8 mouse cellular contexts compared by ENCODE assay signal in the genomic region with DNA sequence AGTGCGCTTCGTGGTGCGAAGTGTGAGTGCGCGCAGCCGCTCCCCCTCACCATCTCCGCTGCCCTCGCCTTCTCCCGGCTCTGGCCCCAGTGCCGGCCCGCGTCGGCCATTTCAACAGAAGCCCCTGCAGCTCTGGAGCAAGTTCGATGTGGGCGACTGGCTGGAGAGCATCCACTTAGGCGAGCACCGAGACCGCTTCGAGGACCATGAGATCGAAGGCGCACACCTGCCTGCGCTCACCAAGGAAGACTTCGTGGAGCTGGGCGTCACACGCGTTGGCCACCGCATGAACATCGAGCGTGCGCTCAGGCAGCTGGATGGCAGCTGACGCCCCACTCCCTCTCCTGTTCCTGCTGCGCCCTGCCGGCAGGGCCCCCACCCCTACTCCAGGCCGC. TPM values are rescaled to one million over a fixed set of nuclear protein-coding genes. Genes with fewer than 3 reads are reported as not detected.
A peak's percentile ranks its signal among the peaks of the same experiment; 100 is the strongest.
DNase-seq lines count a peak whose midpoint lies in the region; ATAC-seq lines count a peak whose summit lies in the region.

No protein-coding gene starts in this region.

- peaks cover 46% of the 10 kb centered on the region for H3K27me3 ChIP-seq in heart, embryonic 14.5 days (ENCODE audit: control insufficient read depth, insufficient read depth, low read length)
- peaks cover 27% of the 10 kb centered on the region for H3K27me3 ChIP-seq in forebrain, embryonic 15.5 days
- peaks cover 46% of the 10 kb centered on the region for H3K27me3 ChIP-seq in midbrain, embryonic 13.5 days

- H3K9me3 ChIP-seq in heart, embryonic 14.5 days (ENCODE audit: control insufficient read depth, low read length) = no peaks in the 10 kb centered on the region
- no peaks in the 10 kb centered on the region for H3K9me3 ChIP-seq in forebrain, embryonic 15.5 days
- H3K9me3 ChIP-seq in midbrain, embryonic 13.5 days = no peaks in the 10 kb centered on the region

- no peak overlapping the region for H3K9ac ChIP-seq in heart, embryonic 14.5 days (ENCODE audit: low read length)
- no peak overlapping the region for H3K9ac ChIP-seq in forebrain, embryonic 15.5 days (replicated peaks)
- no peak overlapping the region for H3K9ac ChIP-seq in midbrain, embryonic 13.5 days (replicated peaks)

- no peak overlapping the region for H3K27ac ChIP-seq in heart, embryonic 14.5 days (replicated peaks in 1 of 2; ENCODE audit: control insufficient read depth in 1 of 2, insufficient read depth in 1 of 2, low read depth in 2 of 2, low read length in 2 of 2)
- H3K27ac ChIP-seq in forebrain, embryonic 15.5 days (replicated peaks) = no peak overlapping the region
- no peak overlapping the region for H3K27ac ChIP-seq in midbrain, embryonic 13.5 days

- peak overlapping the region; percentile 26 to 38 for H3K4me3 ChIP-seq in heart, embryonic 14.5 days (ENCODE audit: control insufficient read depth in 1 of 2, insufficient read depth in 1 of 2, low read depth in 1 of 2, low read length in 2 of 2)
- H3K4me3 ChIP-seq in forebrain, embryonic 15.5 days = peak overlapping the region; percentile 4; the same call in 1 of the 2 replicates
- H3K4me3 ChIP-seq in midbrain, embryonic 13.5 days (replicated peaks) = peak overlapping the region; percentile 18; the same call in 1 of the 2 replicates

- DNase-seq in heart, adult 8-10 months (ENCODE audit: low spot score) = no peak
- DNase-seq in R1 (ENCODE audit: low read depth, low spot score) = peak; percentile 38
- no peak for DNase-seq in ovary, postnatal 36 days (ENCODE audit: low spot score)
- no peak for DNase-seq in spleen, postnatal 36 days (ENCODE audit: low spot score in 2 of 2)
- DNase-seq in yolk sac, embryonic 10.5 days (ENCODE audit: low spot score) = no peak

- ATAC-seq in heart, embryonic 14.5 days (ENCODE audit: insufficient number of reproducible peaks, insufficient read depth, low FRiP score, low read depth) = no peak
- ATAC-seq in forebrain, embryonic 15.5 days (replicated peaks) = no peak
- no peak for ATAC-seq in midbrain, embryonic 13.5 days

- H3K4me1 ChIP-seq in heart, embryonic 14.5 days (ENCODE audit: control insufficient read depth in 2 of 2, insufficient read depth in 2 of 2, low read length in 2 of 2) = peaks cover 0 to 19% of the 10 kb centered on the region in 2 experiments; a peak in 3 of 4 replicates
- H3K4me1 ChIP-seq in forebrain, embryonic 15.5 days = peaks cover 18% of the 10 kb centered on the region
- H3K4me1 ChIP-seq in midbrain, embryonic 13.5 days (replicated peaks) = peaks cover 25% of the 10 kb centered on the region

- 19% methylated on average over 34 of the region's 34 CpGs for WGBS in heart, embryonic 14.5 days
- 6% methylated on average over 33 of the region's 34 CpGs for WGBS in forebrain, embryonic 15.5 days
- WGBS in midbrain, embryonic 13.5 days = 4% methylated on average over 34 of the region's 34 CpGs

- no peaks in the 10 kb centered on the region; the same call in 1 of the 2 replicates for H3K36me3 ChIP-seq in heart, embryonic 14.5 days (ENCODE audit: control insufficient read depth, insufficient read depth, low read length)
- H3K36me3 ChIP-seq in forebrain, embryonic 15.5 days = no peaks in the 10 kb centered on the region
- peaks cover 2% of the 10 kb centered on the region; the same call in 1 of the 2 replicates for H3K36me3 ChIP-seq in midbrain, embryonic 13.5 days

- H3K4me2 ChIP-seq in heart, embryonic 14.5 days (ENCODE audit: low read length) = peak overlapping the region; percentile 57
- H3K4me2 ChIP-seq in forebrain, embryonic 15.5 days (replicated peaks) = peak overlapping the region; percentile 24
- H3K4me2 ChIP-seq in midbrain, embryonic 13.5 days (replicated peaks) = peak overlapping the region; percentile 42

RNA-seq across cellular contexts. Expression of a gene that starts 10.1 kb away (rescaled TPM):
- 0.39 and 0.49 TPM in 2 replicates for polyA plus RNA-seq in heart, embryonic 14.5 days (2014; fragmentation: Nextera tagmentation; extraction: Ambion mirVana)
- under 1 TPM in 3 of 4 experiments, not detected in 1; 0.19 to 0.41 (median 0.28) TPM for total RNA-seq in heart, adult 8-10 months (2022)
- 1.6 and 1.7 TPM in 2 replicates for polyA plus RNA-seq in forebrain, embryonic 15.5 days (2015; fragmentation: Nextera tagmentation; extraction: Ambion mirVana)
- polyA plus RNA-seq in midbrain, embryonic 13.5 days (2015; fragmentation: Nextera tagmentation; extraction: Ambion mirVana) = 2.5 and 2.6 TPM in 2 replicates

RNA-seq across cellular contexts. Expression of a gene that starts 33.7 kb away (rescaled TPM):
- 17.2 and 20.3 TPM in 2 replicates for polyA plus RNA-seq in heart, embryonic 14.5 days (2014; fragmentation: Nextera tagmentation; extraction: Ambion mirVana)
- 1 to 10 TPM; 4.4 to 6.6 (median 5.4) TPM for total RNA-seq in heart, adult 8-10 months (2022)
- 55.7 and 55.9 TPM in 2 replicates for polyA plus RNA-seq in forebrain, embryonic 15.5 days (2015; fragmentation: Nextera tagmentation; extraction: Ambion mirVana)
- polyA plus RNA-seq in midbrain, embryonic 13.5 days (2015; fragmentation: Nextera tagmentation; extraction: Ambion mirVana) = 70.8 and 80.3 TPM in 2 replicates

RNA-seq across cellular contexts. Expression of a gene that starts 58.6 kb away (rescaled TPM):
- polyA plus RNA-seq in heart, embryonic 14.5 days (2014; fragmentation: Nextera tagmentation; extraction: Ambion mirVana) = 2.2 and 2.4 TPM in 2 replicates
- 10 to 100 TPM; 36.3 to 53.5 (median 43.5) TPM for total RNA-seq in heart, adult 8-10 months (2022)
- polyA plus RNA-seq in forebrain, embryonic 15.5 days (2015; fragmentation: Nextera tagmentation; extraction: Ambion mirVana) = 10.7 and 13.0 TPM in 2 replicates
- polyA plus RNA-seq in midbrain, embryonic 13.5 days (2015; fragmentation: Nextera tagmentation; extraction: Ambion mirVana) = 13.3 and 14.8 TPM in 2 replicates
